Mouse (Mus musculus): ENCODE measurements around the gene Klhdc7a. TPM values are rescaled to one million over a fixed set of nuclear protein-coding genes. Genes with fewer than 3 reads are reported as not detected.

Gene Klhdc7a
- polyA plus RNA-seq, 1 experiment from 2014 or later = 1.7 TPM

DNA sequence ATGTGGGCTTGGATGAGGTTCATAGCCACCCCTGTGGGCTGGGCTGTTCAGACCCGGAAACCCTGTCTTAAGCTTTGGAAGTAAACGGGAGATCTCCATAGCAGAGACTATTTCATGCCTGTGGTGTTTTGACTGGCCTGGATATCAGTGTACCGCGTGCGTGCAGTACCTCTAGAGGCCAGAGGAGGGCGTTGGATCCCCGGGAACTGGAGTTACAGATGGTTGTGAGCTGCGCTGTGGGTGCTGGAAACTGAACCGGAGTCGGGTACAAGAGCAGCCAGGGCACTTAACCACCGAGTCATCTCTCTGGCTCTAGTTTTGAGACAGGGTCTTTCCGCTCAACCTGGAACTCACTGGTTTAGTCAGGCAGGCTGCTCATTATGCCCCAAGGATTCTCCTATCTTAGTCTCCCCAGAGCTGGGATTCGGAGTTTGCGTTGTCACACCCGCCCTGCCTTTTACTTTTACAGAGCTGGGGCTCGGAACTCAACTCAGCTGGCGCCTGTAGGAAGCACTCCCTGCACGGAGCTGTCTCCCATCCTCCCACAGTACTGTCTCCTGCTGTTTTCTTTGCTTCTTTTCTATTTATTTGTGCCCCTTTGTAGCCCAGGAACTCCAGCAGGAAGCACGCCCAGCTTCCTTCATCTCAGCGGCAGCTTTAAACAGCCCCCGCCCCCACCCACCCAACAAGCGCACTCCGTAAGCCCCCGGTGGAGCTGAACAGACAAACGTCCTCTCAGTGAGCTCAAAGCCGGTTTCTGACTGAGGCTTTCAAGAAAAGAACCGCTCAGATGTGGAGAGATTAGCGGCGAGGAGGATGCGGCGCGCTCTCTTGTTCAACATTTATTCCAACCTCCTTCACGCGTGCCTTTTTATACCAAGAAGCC lies 42.3 kb downstream of the Klhdc7a start:
- H3K4me2 ChIP-seq (replicated peaks; ENCODE audit: low read depth) = peak overlapping the region; percentile 35
- no peak overlapping the region; the same call in 1 of the 2 replicates for H3K4me3 ChIP-seq (ENCODE audit: low read depth, low read length)
- WGBS = 15% methylated on average over 34 of the region's 34 CpGs
- H3K27me3 ChIP-seq (ENCODE audit: control insufficient read depth, insufficient read depth, low read length) = no peaks in the 10 kb centered on the region
- no peaks in the 10 kb centered on the region for H3K36me3 ChIP-seq (ENCODE audit: control insufficient read depth, insufficient read depth, low read length)
- TF ChIP-seq EP300 (optimal IDR thresholded peaks at IDR 0.05) (no peak), CTCF (IDR thresholded peaks at IDR 0.05; ENCODE audit: low read depth) (peak; percentile 34; the same call in 1 of the 2 replicates)
- no peak overlapping the region for H3K27ac ChIP-seq (replicated peaks)
- no peak overlapping the region for H3K9ac ChIP-seq (ENCODE audit: low read length)
- H3K9me3 ChIP-seq (ENCODE audit: control insufficient read depth, low read length) = no peaks in the 10 kb centered on the region
- H3K4me1 ChIP-seq (replicated peaks; ENCODE audit: control insufficient read depth, insufficient read depth) = no peaks in the 10 kb centered on the region
- DNase-seq (ENCODE audit: low spot score) (no peak), ATAC-seq (ENCODE audit: low FRiP score, low TSS enrichment) (no peak)

- ATAC-seq (ENCODE audit: low FRiP score, low TSS enrichment) (no peak), DNase-seq (ENCODE audit: low spot score) (no peak)
- no peaks in the 10 kb centered on the region; the same call in 1 of the 2 replicates for H3K27me3 ChIP-seq (ENCODE audit: control insufficient read depth, insufficient read depth, low read length)
- no peaks in the 10 kb centered on the region for H3K4me1 ChIP-seq (replicated peaks; ENCODE audit: control insufficient read depth, insufficient read depth)
- no peaks in the 10 kb centered on the region for H3K36me3 ChIP-seq (ENCODE audit: control insufficient read depth, insufficient read depth, low read length)
- H3K4me3 ChIP-seq (ENCODE audit: low read depth, low read length) = no peak overlapping the region
- H3K9ac ChIP-seq (ENCODE audit: low read length) = no peak overlapping the region
- H3K9me3 ChIP-seq (ENCODE audit: control insufficient read depth, low read length) = no peaks in the 10 kb centered on the region
- no peak overlapping the region for H3K4me2 ChIP-seq (replicated peaks; ENCODE audit: low read depth)
- 67% methylated on average over 7 of the region's 7 CpGs for WGBS
- H3K27ac ChIP-seq (replicated peaks) = no peak overlapping the region
- TF ChIP-seq EP300 (optimal IDR thresholded peaks at IDR 0.05) (no peak), CTCF (IDR thresholded peaks at IDR 0.05; ENCODE audit: low read depth) (no peak)
Measured at GRCm38 (mm10) chr4:139916731-139917130, 51.1 kb downstream of the Klhdc7a start.

MicroRNA genes within 50 kb of the gene (microRNA counts, 519-probe panel; counts per million panel counts)
- microRNA mmu-miR-2139 = not detected

Small RNA genes lying within 50 kb of the gene (microRNA-seq; reads per million reads assigned to microRNA genes)
- not detected for gene Mir2139

Other genes with a start within 250 kb of the Klhdc7a start
- 0.02 TPM in 1 of 2 replicates, not detected in the other for gene Pax7, start 134.5 kb downstream of the Klhdc7a start, polyA plus RNA-seq (2015; fragmentation: Nextera tagmentation; extraction: Ambion mirVana)

Measured in stomach, postnatal 0 days (tissue).